Mouse (Mus musculus) common myeloid progenitor, adult 5-6 weeks (primary cell): ENCODE measurements around the gene Gabbr2. TPM values are rescaled to one million over a fixed set of nuclear protein-coding genes. Genes with fewer than 3 reads are reported as not detected.

Experiments used
- ATAC-seq: replicated peaks from 2 replicates; pipeline ENCODE4 v1.8.0; 2016; ENCODE audit warnings: low read depth, mild to moderate bottlenecking, moderate TSS enrichment, inconsistent platforms; ENCODE audit not compliant: poor library complexity, severe bottlenecking
- total RNA-seq: library from RNA; stranded (forward); fragments of 200-1000, 187-1606 nt; gene quantifications from 2 replicates; pipeline ENCODE4 v1.2.3, GENCODE M21; 2017

The Gabbr2 gene
- total RNA-seq, 1 experiment from 2014 or later, result 0.05 TPM

- peak; percentile 90 for ATAC-seq
Measured at GRCm38 (mm10) chr4:46689397-46690022, 302.2 kb downstream of the Gabbr2 start.

- no peak for ATAC-seq
Measured at GRCm38 (mm10) chr4:46688213-46688832, 303.4 kb downstream of the Gabbr2 start.

GRCm38 (mm10) chr4:46684160-46684559 is 307.5 kb downstream of the Gabbr2 start:
- ATAC-seq, result no peak

GRCm38 (mm10) chr4:46676646-46677045 is 315.0 kb downstream of the Gabbr2 start:
- no peak for ATAC-seq

- ATAC-seq, result peak; percentile 64
Measured at GRCm38 (mm10) chr4:46675992-46676391, 315.7 kb downstream of the Gabbr2 start.

GRCm38 (mm10) chr4:46675272-46675785 is 316.3 kb downstream of the Gabbr2 start:
- peak; percentile 69 for ATAC-seq

GRCm38 (mm10) chr4:46668620-46669019 is 323.1 kb downstream of the Gabbr2 start:
- peak; percentile 70 for ATAC-seq

GRCm38 (mm10) chr4:46666420-46666819 is 325.3 kb downstream of the Gabbr2 start:
- no peak for ATAC-seq

- ATAC-seq, result peak; percentile 36
Measured at GRCm38 (mm10) chr4:46665371-46665774, 326.3 kb downstream of the Gabbr2 start.

GRCm38 (mm10) chr4:46664123-46665009 is 327.3 kb downstream of the Gabbr2 start:
- peak; percentile 65 for ATAC-seq

- no peak for ATAC-seq
Measured at GRCm38 (mm10) chr4:46661433-46661832, 330.2 kb downstream of the Gabbr2 start.

GRCm38 (mm10) chr4:46658946-46659345 is 332.7 kb downstream of the Gabbr2 start:
- ATAC-seq, result no peak

- peak; percentile 90 for ATAC-seq
Measured at GRCm38 (mm10) chr4:46657116-46657515, 334.6 kb downstream of the Gabbr2 start.

GRCm38 (mm10) chr4:46655956-46656355 is 335.7 kb downstream of the Gabbr2 start:
- ATAC-seq, result no peak

GRCm38 (mm10) chr4:46655298-46655697 is 336.4 kb downstream of the Gabbr2 start:
- no peak for ATAC-seq

- ATAC-seq, result peak; percentile 97
Measured at GRCm38 (mm10) chr4:46650086-46650753, 341.5 kb downstream of the Gabbr2 start, which contains the start of gene Tbc1d2. TSS of gene Tbc1d2 (minus strand) at chr4:46650209.

GRCm38 (mm10) chr4:46649161-46649560 is 342.5 kb downstream of the Gabbr2 start:
- no peak for ATAC-seq

- no peak for ATAC-seq
Measured at GRCm38 (mm10) chr4:46643676-46644112, 348.0 kb downstream of the Gabbr2 start.

GRCm38 (mm10) chr4:46642924-46643675 is 348.6 kb downstream of the Gabbr2 start:
- peak; percentile 99 for ATAC-seq
